Mouse (Mus musculus) liver, embryonic 16.5 days (tissue): ENCODE results near the gene Msh5. TPM values are rescaled to one million over a fixed set of nuclear protein-coding genes. Genes with fewer than 3 reads are reported as not detected.

Source experiments
- ATAC-seq: fragments of 200-750 bp; cut with Nextera tagmentation; 2 replicates; pipeline ENCODE4 v1.8.0; 2017; ENCODE audit warnings: low read depth, mild to moderate bottlenecking, moderate number of reproducible peaks, moderate library complexity
- H3K27ac ChIP-seq: fragments of 300-500 bp; sonication (generic); 2 replicates; pipeline ENCODE4 v1.5.1; 2014; ENCODE audit warnings: mild to moderate bottlenecking, low read length
- H3K27me3 ChIP-seq: fragments of 300-500 bp; sonication (generic); 2 replicates; pipeline ENCODE4 v1.6.1; 2014; ENCODE audit warnings: low read depth, low read length, mixed read lengths; ENCODE audit not compliant: control insufficient read depth, insufficient read depth
- H3K36me3 ChIP-seq: fragments of 300-500 bp; sonication (generic); 2 replicates; pipeline ENCODE4 v1.6.1; 2014; ENCODE audit warnings: mild to moderate bottlenecking; ENCODE audit not compliant: control insufficient read depth, insufficient read depth
- H3K4me1 ChIP-seq: fragments of 300-500 bp; sonication (generic); 2 replicates; pipeline ENCODE4 v1.6.1; 2014; ENCODE audit warnings: low read depth, low read length, mixed read lengths; ENCODE audit not compliant: control insufficient read depth
- H3K4me2 ChIP-seq: fragments of 300-500 bp; sonication (generic); 2 replicates; pipeline ENCODE4 v1.6.1; 2014; ENCODE audit warnings: low read depth, low read length, mixed read lengths
- H3K4me3 ChIP-seq: fragments of 300-500 bp; sonication (generic); 2 replicates; pipeline ENCODE4 v1.5.1; 2014; ENCODE audit warnings: low read depth, mild to moderate bottlenecking, low read length
- H3K9ac ChIP-seq: fragments of 300-500 bp; sonication (generic); 2 replicates; pipeline ENCODE4 v1.6.1; 2014; ENCODE audit warnings: low read depth, low read length
- H3K9me3 ChIP-seq: fragments of 300-500 bp; sonication (generic); replicated peaks from 2 replicates; pipeline ENCODE4 v1.6.1; 2016; ENCODE audit warnings: low read length; ENCODE audit not compliant: control insufficient read depth
- WGBS: fragments of 180-500 bp; shearing (Covaris S2); extraction: QIAGEN DNeasy Blood & Tissue Kit; methylation state at CpG from one replicate; pipeline ENCODE4 v1.1.7; 2014; ENCODE audit not compliant: insufficient replicate concordance; 5-methylcytosine and 5-hydroxymethylcytosine counted together
- polyA plus RNA-seq: library from polyadenylated mRNA; unstranded; fragments of >200 nt; fragmentation: Nextera tagmentation; extraction: Ambion mirVana; gene quantifications from 2 replicates; pipeline ENCODE4 v1.2.1, GENCODE M21; 2015

Msh5 gene
- polyA plus RNA-seq, 1 experiment from 2014 or later = 4.2 TPM

DNA sequence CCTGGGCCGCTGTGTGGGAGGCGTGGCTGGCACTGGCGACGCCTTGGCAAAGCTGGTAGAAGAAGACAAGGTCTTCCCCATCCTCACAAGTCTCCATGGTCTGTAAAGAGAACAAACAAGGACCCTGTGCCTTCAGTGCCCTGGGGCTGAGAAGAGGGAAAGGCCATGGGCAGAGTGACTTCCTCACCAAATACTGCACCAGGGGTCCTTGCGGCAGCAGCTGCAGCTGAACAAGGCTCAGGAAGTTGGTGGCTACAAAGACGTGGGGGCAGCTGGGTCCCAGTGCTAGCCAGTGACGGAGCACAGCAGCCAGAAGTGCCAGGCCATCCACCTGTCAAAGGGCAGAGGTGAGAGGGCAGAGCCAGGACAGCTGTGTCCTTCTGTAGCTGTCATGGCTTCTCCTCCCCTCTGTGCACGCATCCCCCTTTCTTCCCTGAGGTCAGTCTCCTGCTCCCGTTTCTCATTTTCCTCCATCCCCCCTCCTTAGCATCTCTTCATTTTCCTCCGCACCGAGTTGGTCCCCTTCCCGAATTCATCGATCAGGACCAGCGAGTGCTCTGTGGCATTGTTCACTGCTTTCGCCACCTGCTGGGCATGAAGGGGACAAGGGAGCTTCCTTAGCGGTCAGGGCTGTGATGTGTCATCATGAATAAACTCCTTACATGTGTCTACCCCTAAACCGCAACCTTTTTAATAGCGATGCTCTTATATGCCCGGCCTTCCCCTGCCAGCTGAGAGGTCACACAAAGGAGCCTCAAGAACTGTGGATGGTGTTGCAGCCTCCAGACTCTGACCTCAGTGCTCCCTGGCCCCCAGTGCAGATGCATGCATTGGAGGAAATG lies 16.6 kb downstream of the Msh5 start:
- 31% methylated on average over 19 of the region's 19 CpGs for WGBS
- Histone ChIP-seq H3K4me3 (no peak overlapping the region), H3K4me1 (peaks cover 15% of the 10 kb centered on the region), H3K27ac (no peak overlapping the region), H3K4me2 (no peak overlapping the region), H3K9ac (no peak overlapping the region), H3K27me3 (no peaks in the 10 kb centered on the region), H3K9me3 (no peaks in the 10 kb centered on the region), H3K36me3 (no peaks in the 10 kb centered on the region)
- ATAC-seq = no peak

DNA sequence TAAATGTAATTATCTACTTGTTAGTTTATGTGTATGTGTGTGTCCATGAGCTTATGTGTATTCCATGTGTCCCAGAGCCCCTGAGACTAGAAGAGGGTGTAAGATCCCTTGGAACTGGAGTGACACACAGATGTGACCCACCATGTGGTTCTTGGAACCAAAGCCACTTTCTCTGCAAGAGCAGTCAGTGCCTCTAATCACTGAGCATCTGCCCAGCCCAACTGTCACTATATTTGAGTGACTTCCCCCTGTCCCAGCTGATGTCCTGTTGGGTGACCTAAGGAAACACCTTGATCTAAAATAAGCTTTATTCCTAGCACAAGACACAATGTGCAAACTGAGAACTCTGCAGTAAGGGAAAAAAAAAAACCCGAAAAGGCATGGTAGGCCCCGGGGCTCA lies 18.2 kb downstream of the Msh5 start:
- ATAC-seq = no peak
- H3K4me1 ChIP-seq = peaks cover 24% of the 10 kb centered on the region
- H3K9me3 ChIP-seq = no peaks in the 10 kb centered on the region
- no peaks in the 10 kb centered on the region for H3K36me3 ChIP-seq
- 63% methylated on average over 2 of the region's 2 CpGs for WGBS
- H3K27me3 ChIP-seq = no peaks in the 10 kb centered on the region
- H3K4me2 ChIP-seq = no peak overlapping the region
- H3K27ac ChIP-seq = no peak overlapping the region
- no peak overlapping the region for H3K4me3 ChIP-seq
- H3K9ac ChIP-seq = no peak overlapping the region

GRCm38 (mm10) chr17:35027277-35028068 lies 19.1 kb downstream of the Msh5 start, which contains the start of gene Sapcd1:
Gene Sapcd1 (minus strand): TSS chr17:35028016.
- ATAC-seq = no peak
- no peak within 1 kb of the TSS for H3K4me2 ChIP-seq
- H3K27ac ChIP-seq = no peak within 1 kb of the TSS
- no peak within 1 kb of the TSS for H3K4me3 ChIP-seq
- no peak within 1 kb of the TSS for H3K9ac ChIP-seq
- H3K9me3 ChIP-seq = no peaks in the 10 kb centered on the region
- H3K36me3 ChIP-seq = no peaks in the 10 kb centered on the region
- H3K4me1 ChIP-seq = peaks cover 31% of the 10 kb centered on the region
- no peaks in the 10 kb centered on the region for H3K27me3 ChIP-seq
- WGBS = 49% methylated on average over 13 of the region's 13 CpGs

- Histone ChIP-seq H3K9me3 (no peaks in the 10 kb centered on the region), H3K4me3 (no peak overlapping the region), H3K27me3 (no peaks in the 10 kb centered on the region), H3K36me3 (no peaks in the 10 kb centered on the region), H3K9ac (no peak overlapping the region), H3K4me2 (no peak overlapping the region), H3K4me1 (peaks cover 32% of the 10 kb centered on the region), H3K27ac (no peak overlapping the region)
- 72% methylated on average over 5 of the region's 5 CpGs for WGBS
- no peak for ATAC-seq
Measured at GRCm38 (mm10) chr17:35026206-35026605, 20.3 kb downstream of the Msh5 start.

GRCm38 (mm10) chr17:35024691-35025488 lies 21.7 kb downstream of the Msh5 start:
- H3K27ac ChIP-seq = no peak overlapping the region
- no peak for ATAC-seq
- H3K36me3 ChIP-seq = no peaks in the 10 kb centered on the region
- no peak overlapping the region for H3K4me2 ChIP-seq
- no peak overlapping the region for H3K9ac ChIP-seq
- no peaks in the 10 kb centered on the region for H3K27me3 ChIP-seq
- H3K4me1 ChIP-seq = peaks cover 36% of the 10 kb centered on the region
- no peaks in the 10 kb centered on the region for H3K9me3 ChIP-seq
- H3K4me3 ChIP-seq = no peak overlapping the region
- 39% methylated on average over 8 of the region's 10 CpGs for WGBS

DNA sequence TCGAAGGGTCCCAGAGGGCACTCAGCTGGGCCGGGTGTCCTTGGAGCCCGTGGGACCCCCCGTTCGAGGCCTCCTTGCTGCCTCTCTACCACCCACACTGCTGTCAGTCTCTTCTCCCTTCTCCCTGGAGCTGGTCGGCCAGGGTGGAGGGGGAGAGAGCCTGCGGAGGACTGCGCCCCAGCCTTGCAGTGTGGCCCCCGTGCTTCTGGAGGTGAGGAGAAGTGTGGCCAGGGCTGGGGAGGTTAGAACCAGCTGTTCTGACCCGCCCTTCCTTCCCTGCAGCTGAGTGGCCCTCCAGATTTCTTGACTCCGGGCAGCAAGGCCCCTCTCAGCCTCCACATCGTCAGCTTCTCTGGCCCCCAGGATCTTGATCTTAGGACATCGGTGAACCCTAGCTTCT lies 22.3 kb downstream of the Msh5 start:
- no peak overlapping the region for H3K27ac ChIP-seq

GRCm38 (mm10) chr17:35023756-35024155 lies 22.8 kb downstream of the Msh5 start:
- 34% methylated on average over 4 of the region's 4 CpGs for WGBS
- Histone ChIP-seq H3K4me1 (peaks cover 36% of the 10 kb centered on the region), H3K4me2 (no peak overlapping the region), H3K9ac (no peak overlapping the region), H3K27me3 (no peaks in the 10 kb centered on the region), H3K36me3 (no peaks in the 10 kb centered on the region), H3K4me3 (no peak overlapping the region), H3K9me3 (no peaks in the 10 kb centered on the region), H3K27ac (no peak overlapping the region)
- peak; percentile 38 for ATAC-seq

More for the DNA sequence above, 22.3 kb downstream of the Msh5 start:
- Histone ChIP-seq H3K4me1 (peaks cover 36% of the 10 kb centered on the region), H3K9me3 (no peaks in the 10 kb centered on the region), H3K36me3 (no peaks in the 10 kb centered on the region), H3K27me3 (no peaks in the 10 kb centered on the region), H3K4me2 (no peak overlapping the region), H3K4me3 (no peak overlapping the region), H3K9ac (no peak overlapping the region)
- no peak for ATAC-seq
- WGBS = 47% methylated on average over 13 of the region's 13 CpGs

- H3K4me1 ChIP-seq = peaks cover 36% of the 10 kb centered on the region
- H3K4me2 ChIP-seq = no peak overlapping the region
- H3K27me3 ChIP-seq = no peaks in the 10 kb centered on the region
- 83% methylated on average over 5 of the region's 5 CpGs for WGBS
- no peak overlapping the region for H3K9ac ChIP-seq
- no peaks in the 10 kb centered on the region for H3K9me3 ChIP-seq
- H3K4me3 ChIP-seq = no peak overlapping the region
- no peak for ATAC-seq
- no peak overlapping the region for H3K27ac ChIP-seq
- no peaks in the 10 kb centered on the region for H3K36me3 ChIP-seq
Measured at GRCm38 (mm10) chr17:35023221-35023620, 23.3 kb downstream of the Msh5 start.
